Mouse (Mus musculus): ENCODE results near the gene Krt2.

DNA sequence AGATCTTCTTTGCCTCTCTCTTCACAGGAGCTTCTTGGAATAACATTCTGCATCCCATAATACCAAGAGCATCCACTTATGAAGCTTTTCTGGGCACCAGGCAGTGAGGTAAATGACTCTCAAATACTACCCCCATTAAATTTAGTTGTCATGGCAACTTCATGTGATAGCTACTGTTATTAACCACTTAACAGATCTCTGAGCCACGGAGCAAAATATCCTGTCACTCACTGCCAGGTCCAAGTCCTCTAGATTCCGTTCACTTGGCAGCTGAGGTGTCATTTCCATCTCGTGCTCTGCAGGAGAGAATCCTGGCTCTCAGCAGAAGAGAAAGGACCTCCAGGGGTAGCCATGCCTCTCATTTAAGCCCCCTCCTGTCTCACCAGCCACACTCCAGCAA is 27.1 kb downstream of the Krt2 start:
- TF ChIP-seq CTCF (IDR thresholded peaks at IDR 0.05 in 2 of 3, conservative IDR thresholded peaks at IDR 0.05 in 1 of 3; ENCODE audit: control insufficient read depth in 1 of 3, insufficient read depth in 1 of 3, low read depth in 2 of 3, low read length in 3 of 3, poor library complexity in 1 of 3, severe bottlenecking in 1 of 3) (no peak), USF2 (IDR thresholded peaks at IDR 0.05; ENCODE audit: borderline replicate concordance in 1 of 2, insufficient read depth in 1 of 2, low read depth in 1 of 2, low read length in 2 of 2) (no peak), POLR2A (IDR thresholded peaks at IDR 0.05; ENCODE audit: control insufficient read depth in 1 of 2, insufficient read depth in 1 of 2, low read depth in 1 of 2, low read length in 2 of 2, poor library complexity in 1 of 2) (no peak), TCF12 (IDR thresholded peaks at IDR 0.05; ENCODE audit: low read depth, low read length) (no peak), EP300 (IDR thresholded peaks at IDR 0.05; ENCODE audit: low read depth in 1 of 2, low read length in 2 of 2) (no peak), CHD2 (IDR thresholded peaks at IDR 0.05; ENCODE audit: low read length) (no peak), MAX (IDR thresholded peaks at IDR 0.05; ENCODE audit: low read length) (no peak), SIN3A (IDR thresholded peaks at IDR 0.05; ENCODE audit: low read length) (no peak), MEF2A (IDR thresholded peaks at IDR 0.05; ENCODE audit: extremely low read depth, insufficient replicate concordance, low read depth, low read length, poor library complexity, severe bottlenecking) (no peak), TBP (IDR thresholded peaks at IDR 0.05; ENCODE audit: low read depth, low read length) (no peak), ZNF384 (IDR thresholded peaks at IDR 0.05; ENCODE audit: low read depth, low read length) (no peak), GATA1 (IDR thresholded peaks at IDR 0.05; ENCODE audit: low read depth, low read length) (no peak)

Measured in MEL (cell line).